Mouse (Mus musculus) E14TG2a.4 (cell line): Measurements from ENCODE around the gene Ptpn14.
A peak's percentile ranks its signal among the peaks of the same experiment; 100 is the strongest.

Experiments
- H3K27me3 ChIP-seq: 2 replicates; pipeline ENCODE4 v1.6.1; 2014; ENCODE audit warnings: low read length, control low read depth; ENCODE audit not compliant: insufficient read depth
- H3K36me3 ChIP-seq: 2 replicates; pipeline ENCODE4 v1.6.1; 2014; ENCODE audit warnings: low read length, control low read depth; ENCODE audit not compliant: insufficient read depth
- H3K4me1 ChIP-seq: replicated peaks from 2 replicates; pipeline ENCODE4 v1.6.1; 2014; ENCODE audit warnings: low read depth, low read length, control low read depth
- H3K4me3 ChIP-seq: replicated peaks from 2 replicates; pipeline ENCODE4 v1.5.1; 2014; ENCODE audit warnings: mild to moderate bottlenecking, low read length
- H3K9me3 ChIP-seq: 2 replicates; pipeline ENCODE4 v1.6.1; 2014; ENCODE audit warnings: low read length, control low read depth
- CTCF ChIP-seq: conservative IDR thresholded peaks from 2 replicates; pipeline ENCODE4 v1.5.1; 2014; ENCODE audit warnings: low read length
- NANOG ChIP-seq: IDR thresholded peaks from 2 replicates; pipeline ENCODE4 v1.6.1; 2014; ENCODE audit warnings: borderline replicate concordance, low read length, mixed read lengths
- POU5F1 ChIP-seq: IDR thresholded peaks from 2 replicates; pipeline ENCODE4 v1.6.1; 2014; ENCODE audit warnings: low read length, borderline replicate concordance

Gene Ptpn14

GRCm38 (mm10) chr1:189820111-189820510, 92.0 kb downstream of the Ptpn14 start:
- no peaks in the 10 kb centered on the region for H3K27me3 ChIP-seq
- no peak overlapping the region for H3K4me3 ChIP-seq
- H3K9me3 ChIP-seq: peaks cover 3% of the 10 kb centered on the region; the same call in 1 of the 2 replicates
- TF ChIP-seq NANOG: no peak
- no peak for TF ChIP-seq POU5F1
- no peak for TF ChIP-seq CTCF
- H3K4me1 ChIP-seq: no peaks in the 10 kb centered on the region; the same call in 1 of the 2 replicates
- no peaks in the 10 kb centered on the region for H3K36me3 ChIP-seq

DNA sequence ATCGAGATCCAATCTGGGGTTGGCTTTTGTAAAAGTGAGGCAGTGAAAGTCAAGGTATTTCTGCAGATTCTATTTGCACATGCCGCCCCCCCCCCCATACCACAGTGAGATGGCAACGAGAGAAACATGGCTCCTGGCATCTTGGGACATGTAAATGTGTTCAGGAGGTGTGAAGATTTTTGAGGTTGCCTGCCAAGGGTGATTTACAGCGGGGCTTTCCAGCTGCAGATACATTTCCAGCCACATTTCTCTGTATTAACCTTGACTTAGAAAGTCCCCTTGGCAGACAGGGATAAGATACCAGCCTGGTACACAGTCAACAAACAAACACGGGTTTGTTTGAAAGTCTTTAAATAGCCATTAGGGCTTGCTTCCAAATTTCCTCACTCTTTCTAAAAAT, 96.4 kb downstream of the Ptpn14 start:
- H3K27me3 ChIP-seq: peaks cover 5% of the 10 kb centered on the region; the same call in 1 of the 2 replicates
- H3K4me1 ChIP-seq: no peaks in the 10 kb centered on the region; the same call in 1 of the 2 replicates
- H3K36me3 ChIP-seq: peaks cover 4% of the 10 kb centered on the region; the same call in 1 of the 2 replicates
- no peak overlapping the region for H3K4me3 ChIP-seq
- peaks cover 3% of the 10 kb centered on the region; the same call in 1 of the 2 replicates for H3K9me3 ChIP-seq
- TF ChIP-seq CTCF (no peak), NANOG (no peak)

DNA sequence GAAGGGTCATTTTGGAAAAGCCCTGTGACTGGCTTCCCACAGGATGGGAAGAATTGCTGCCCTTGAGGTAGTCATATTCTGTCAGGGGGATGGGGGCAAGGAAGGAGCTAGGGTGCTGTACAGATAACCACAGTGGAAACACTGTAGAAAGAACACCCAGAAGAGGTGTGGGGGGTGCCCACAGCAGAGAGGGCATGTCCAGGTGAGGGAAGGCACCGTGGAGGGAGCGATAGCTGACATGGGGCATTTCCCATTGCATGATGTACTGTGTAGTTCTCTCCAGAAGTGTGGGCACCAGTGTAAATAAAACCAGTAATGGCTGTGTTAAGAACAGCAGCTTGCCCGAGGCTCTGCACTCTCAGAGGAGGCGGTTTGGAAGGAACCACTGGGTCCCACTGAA, 102.3 kb downstream of the Ptpn14 start:
- peaks cover 42% of the 10 kb centered on the region for H3K4me1 ChIP-seq
- H3K4me3 ChIP-seq: 0 out of 2 replicates have a peak overlapping the region, but pooled peaks have one; percentile 5
- peaks cover 4% of the 10 kb centered on the region; the same call in 1 of the 2 replicates for H3K36me3 ChIP-seq
- no peaks in the 10 kb centered on the region for H3K9me3 ChIP-seq
- peaks cover 14% of the 10 kb centered on the region; the same call in 1 of the 2 replicates for H3K27me3 ChIP-seq
- TF ChIP-seq NANOG (no peak), CTCF (no peak), POU5F1 (no peak)

DNA sequence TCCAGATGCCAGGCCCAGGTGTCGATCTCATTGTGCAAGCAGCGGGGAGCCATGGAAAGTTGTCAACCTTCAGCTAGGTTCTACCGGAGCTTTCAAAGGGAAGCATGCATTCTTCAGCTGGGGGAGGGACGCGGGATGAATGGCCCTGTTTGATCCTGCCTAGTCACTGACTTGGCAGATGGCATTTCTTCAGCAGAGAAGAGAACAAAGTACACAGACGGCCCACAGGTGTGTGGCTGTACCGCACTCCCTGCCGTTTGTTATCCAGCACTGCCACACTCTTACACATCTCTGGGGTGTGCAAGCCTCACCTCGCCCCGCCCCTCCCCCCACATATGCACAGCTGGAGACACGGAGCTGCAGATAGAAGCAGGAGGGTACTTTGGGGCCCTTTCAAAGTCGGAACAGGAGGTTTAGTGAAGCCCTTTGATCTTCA, 102.7 kb downstream of the Ptpn14 start:
- Histone ChIP-seq H3K9me3 (no peaks in the 10 kb centered on the region), H3K27me3 (peaks cover 14% of the 10 kb centered on the region; the same call in 1 of the 2 replicates), H3K4me3 (0 out of 2 replicates have a peak overlapping the region, but pooled peaks have one; percentile 5), H3K36me3 (peaks cover 4% of the 10 kb centered on the region; the same call in 1 of the 2 replicates), H3K4me1 (peaks cover 42% of the 10 kb centered on the region)
- no peak for TF ChIP-seq NANOG
- TF ChIP-seq POU5F1: no peak
- TF ChIP-seq CTCF: no peak

GRCm38 (mm10) chr1:189833351-189833750, 105.3 kb downstream of the Ptpn14 start:
- Histone ChIP-seq H3K4me3 (no peak overlapping the region), H3K27me3 (peaks cover 17% of the 10 kb centered on the region), H3K4me1 (peaks cover 42% of the 10 kb centered on the region), H3K9me3 (no peaks in the 10 kb centered on the region), H3K36me3 (no peaks in the 10 kb centered on the region)
- TF ChIP-seq POU5F1: no peak
- no peak for TF ChIP-seq CTCF
- TF ChIP-seq NANOG: no peak

GRCm38 (mm10) chr1:189834166-189834565, 106.1 kb downstream of the Ptpn14 start:
- H3K27me3 ChIP-seq: peaks cover 12% of the 10 kb centered on the region; the same call in 1 of the 2 replicates
- TF ChIP-seq POU5F1 (no peak), NANOG (no peak), CTCF (no peak)
- no peaks in the 10 kb centered on the region for H3K9me3 ChIP-seq
- no peaks in the 10 kb centered on the region for H3K36me3 ChIP-seq
- H3K4me1 ChIP-seq: peaks cover 42% of the 10 kb centered on the region
- H3K4me3 ChIP-seq: no peak overlapping the region

GRCm38 (mm10) chr1:189846319-189846718, 118.3 kb downstream of the Ptpn14 start:
- Histone ChIP-seq H3K36me3 (0 out of 2 replicates have a peak, but pooled peaks cover 7% of the 10 kb centered on the region), H3K9me3 (peaks cover 9% of the 10 kb centered on the region), H3K27me3 (peaks cover 41% of the 10 kb centered on the region), H3K4me1 (peaks cover 54% of the 10 kb centered on the region), H3K4me3 (no peak overlapping the region)
- no peak for TF ChIP-seq POU5F1

DNA sequence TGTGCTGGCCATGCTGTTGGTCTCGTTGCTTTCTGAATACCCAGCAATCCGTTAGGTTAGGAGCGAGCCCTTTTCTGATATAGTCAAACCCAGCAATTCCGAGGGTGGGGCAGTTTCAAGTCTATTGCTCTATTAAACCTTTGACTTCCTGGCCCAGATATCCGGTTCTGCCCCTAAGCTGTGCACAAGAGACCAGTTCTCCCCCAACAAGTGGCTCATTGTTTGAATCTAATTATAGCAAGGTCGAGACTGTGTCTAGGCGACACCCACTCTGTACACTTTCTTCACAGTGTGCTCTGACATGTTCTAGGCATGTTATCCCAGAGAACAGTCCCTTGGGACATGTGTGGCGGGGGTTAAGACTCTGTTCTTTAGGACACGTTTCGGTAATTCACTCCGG, 121.5 kb downstream of the Ptpn14 start:
- TF ChIP-seq CTCF (no peak), POU5F1 (no peak), NANOG (no peak)
- Histone ChIP-seq H3K36me3 (peaks cover 10% of the 10 kb centered on the region; the same call in 1 of the 2 replicates), H3K27me3 (peaks cover 25% of the 10 kb centered on the region), H3K9me3 (no peaks in the 10 kb centered on the region), H3K4me3 (peak overlapping the region; percentile 60), H3K4me1 (peaks cover 47% of the 10 kb centered on the region)

GRCm38 (mm10) chr1:189852051-189852450, 124.0 kb downstream of the Ptpn14 start:
- no peak for TF ChIP-seq NANOG
- TF ChIP-seq CTCF: no peak
- no peak for TF ChIP-seq POU5F1
- H3K4me1 ChIP-seq: peaks cover 38% of the 10 kb centered on the region
- peaks cover 6% of the 10 kb centered on the region; the same call in 1 of the 2 replicates for H3K36me3 ChIP-seq

More at GRCm38 (mm10) chr1:189852051-189852450, 124.0 kb downstream of the Ptpn14 start:
- Histone ChIP-seq H3K4me3 (no peak overlapping the region), H3K27me3 (peaks cover 28% of the 10 kb centered on the region), H3K9me3 (no peaks in the 10 kb centered on the region)
